Mouse (Mus musculus) CH12.LX (cell line): ENCODE measurements around the gene Pafah1b1. TPM values are rescaled to one million over a fixed set of nuclear protein-coding genes. Genes with fewer than 3 reads are reported as not detected.
A peak's percentile ranks its signal among the peaks of the same experiment; 100 is the strongest.

Experiments used
- DNase-seq: peaks from one replicate; pipeline ENCODE4 v3.0.0-alpha.2; 2013; ENCODE audit errors: extremely low read depth
- H3K27ac ChIP-seq: 2 replicates; pipeline ENCODE4 v1.5.1; 2012; ENCODE audit warnings: low read depth, mild to moderate bottlenecking, control low read depth, moderate library complexity; ENCODE audit not compliant: insufficient read depth
- H3K27me3 ChIP-seq: replicated peaks from 2 replicates; pipeline ENCODE3; 2012; ENCODE audit warnings: inconsistent platforms
- H3K36me3 ChIP-seq, 2 experiments: replicated peaks in 1 of 2; 2 replicates each; pipeline versions ENCODE3 to v1.6.1; 2012; ENCODE audit warnings: inconsistent platforms in 1 of 2, low read length in 1 of 2, mild to moderate bottlenecking in 1 of 2, mixed read lengths in 1 of 2, moderate library complexity in 1 of 2; ENCODE audit not compliant: control insufficient read depth in 1 of 2, insufficient read depth in 1 of 2
- H3K4me1 ChIP-seq, 2 experiments: 2 replicates each; pipeline ENCODE4 v1.6.1; 2012; ENCODE audit warnings: inconsistent platforms in 1 of 2, moderate library complexity in 1 of 2; ENCODE audit not compliant: insufficient read depth in 2 of 2, control insufficient read depth in 1 of 2
- H3K4me2 ChIP-seq: 2 replicates; pipeline ENCODE4 v1.6.1; 2012; ENCODE audit warnings: low read depth, mild to moderate bottlenecking, control low read depth; ENCODE audit not compliant: poor library complexity, insufficient read depth, severe bottlenecking
- H3K4me3 ChIP-seq, 3 experiments: fragments of 150-350 bp in 1 of 3; sonication (generic) in 1 of 3; replicated peaks in 1 of 3; 2 replicates each; pipeline versions ENCODE3 to v1.5.1; 2011 to 2012; ENCODE audit warnings: low read depth in 2 of 3, low read length in 2 of 3, mild to moderate bottlenecking in 2 of 3, moderate library complexity in 2 of 3, control low read depth in 1 of 3, improper control_type of control experiment in 1 of 3, inconsistent platforms in 1 of 3, mixed read lengths in 1 of 3; ENCODE audit not compliant: poor library complexity in 1 of 3
- H3K79me2 ChIP-seq: replicated peaks from 2 replicates; pipeline ENCODE4 v1.6.1; 2012; ENCODE audit warnings: mild to moderate bottlenecking, moderate library complexity; ENCODE audit not compliant: control insufficient read depth, poor library complexity, insufficient read depth, severe bottlenecking; ENCODE audit errors: extremely low read depth
- H3K9ac ChIP-seq: 2 replicates; pipeline ENCODE4 v1.6.1; 2012; ENCODE audit warnings: low read depth, mild to moderate bottlenecking, control low read depth, moderate library complexity; ENCODE audit not compliant: insufficient read depth
- H3K9me3 ChIP-seq: replicated peaks from 2 replicates; pipeline ENCODE3; 2012; ENCODE audit warnings: low read length, inconsistent platforms, mixed read lengths
- CHD2 ChIP-seq: IDR thresholded peaks from 2 replicates; pipeline ENCODE4 v1.6.1; 2011; ENCODE audit warnings: low read length, improper control_type of control experiment
- E2F4 ChIP-seq: IDR thresholded peaks from 2 replicates; pipeline ENCODE4 v1.6.1; 2011; ENCODE audit warnings: low read depth, low read length, improper control_type of control experiment; ENCODE audit not compliant: insufficient replicate concordance
- EP300 ChIP-seq: IDR thresholded peaks from 2 replicates; pipeline ENCODE4 v1.6.1; 2011; ENCODE audit warnings: low read length, improper control_type of control experiment
- IRF4 ChIP-seq: IDR thresholded peaks from 2 replicates; pipeline ENCODE4 v1.6.1; 2014; ENCODE audit warnings: low read depth, mild to moderate bottlenecking, inconsistent platforms, low read length, improper control_type of control experiment
- JUND ChIP-seq: conservative IDR thresholded peaks from 2 replicates; pipeline ENCODE4 v1.6.1; 2011; ENCODE audit warnings: low read depth, low read length, improper control_type of control experiment
- KAT2A ChIP-seq: IDR thresholded peaks from 2 replicates; pipeline ENCODE4 v1.6.1; 2012; ENCODE audit warnings: low read length, improper control_type of control experiment, inconsistent platforms; ENCODE audit not compliant: insufficient replicate concordance
- MAFK ChIP-seq: IDR thresholded peaks from 2 replicates; pipeline ENCODE4 v1.6.1; 2011; ENCODE audit warnings: low read length, improper control_type of control experiment; ENCODE audit not compliant: insufficient replicate concordance
- MAZ ChIP-seq: IDR thresholded peaks from 2 replicates; pipeline ENCODE4 v1.6.1; 2012; ENCODE audit warnings: low read depth, mild to moderate bottlenecking, inconsistent platforms, low read length, improper control_type of control experiment, moderate library complexity
- MXI1 ChIP-seq: IDR thresholded peaks from 2 replicates; pipeline ENCODE4 v1.6.1; 2011; ENCODE audit warnings: mild to moderate bottlenecking, low read depth, low read length, improper control_type of control experiment
- MYC ChIP-seq: IDR thresholded peaks from 2 replicates; pipeline ENCODE4 v1.6.1; 2011; ENCODE audit warnings: low read depth, mild to moderate bottlenecking, improper control_type of control experiment, low read length
- NELFE ChIP-seq: IDR thresholded peaks from 2 replicates; pipeline ENCODE4 v1.6.1; 2011; ENCODE audit warnings: low read depth, low read length, improper control_type of control experiment
- NRF1 ChIP-seq: IDR thresholded peaks from 2 replicates; pipeline ENCODE4 v1.6.1; 2014; ENCODE audit warnings: low read depth, mild to moderate bottlenecking, inconsistent platforms, low read length, improper control_type of control experiment, moderate library complexity
- POLR2A ChIP-seq: IDR thresholded peaks from 2 replicates; pipeline ENCODE4 v1.6.1; 2011; ENCODE audit warnings: low read depth, mild to moderate bottlenecking, improper control_type of control experiment, low read length
- POLR2AphosphoS2 ChIP-seq: IDR thresholded peaks from 2 replicates; pipeline ENCODE4 v1.6.1; 2011; ENCODE audit warnings: low read depth, low read length, improper control_type of control experiment
- RAD21 ChIP-seq: IDR thresholded peaks from 2 replicates; pipeline ENCODE4 v1.6.1; 2011; ENCODE audit warnings: low read depth, mild to moderate bottlenecking, low read length, improper control_type of control experiment, moderate library complexity
- RCOR1 ChIP-seq: conservative IDR thresholded peaks from 2 replicates; pipeline ENCODE4 v1.6.1; 2012; ENCODE audit warnings: low read depth, mild to moderate bottlenecking, inconsistent platforms, low read length, improper control_type of control experiment
- SMC3 ChIP-seq: IDR thresholded peaks from 2 replicates; pipeline ENCODE4 v1.6.1; 2011; ENCODE audit warnings: low read depth, low read length, improper control_type of control experiment
- TBP ChIP-seq: conservative IDR thresholded peaks from 2 replicates; pipeline ENCODE4 v1.6.1; 2011; ENCODE audit warnings: low read depth, low read length, improper control_type of control experiment
- TCF12 ChIP-seq: IDR thresholded peaks from 2 replicates; pipeline ENCODE4 v1.6.1; 2014; ENCODE audit warnings: low read depth, mild to moderate bottlenecking, inconsistent platforms, low read length, improper control_type of control experiment
- USF1 ChIP-seq: IDR thresholded peaks from 2 replicates; pipeline ENCODE4 v1.6.1; 2014; ENCODE audit warnings: low read depth, mild to moderate bottlenecking, inconsistent platforms, low read length, improper control_type of control experiment
- ZNF384 ChIP-seq: IDR thresholded peaks from 2 replicates; pipeline ENCODE4 v1.6.1; 2012; ENCODE audit warnings: low read depth, low read length, improper control_type of control experiment, inconsistent platforms
- dilution Hi-C: fragments of 300-500 bp; cut with MboI; formaldehyde crosslinking; loops from 2 replicates; pipeline ENCODE4 v1.14.3; 2020; ENCODE audit warnings: low sequenced_read_pairs; ENCODE audit not compliant: extremely low pct_unique_long_range_greater_than_20kb, extremely low pct_ligation_motif_present
- in situ Hi-C: fragments of 300-500 bp; cut with MboI; formaldehyde crosslinking; loops from 3 replicates; pipeline ENCODE4 v1.14.3; 2019; ENCODE audit warnings: low sequenced_read_pairs, low pct_ligation_motif_present, low pct_unique_long_range_greater_than_20kb, mixed read lengths
- polyA plus RNA-seq: library from polyadenylated mRNA; unstranded; fragments of >175 nt; gene quantifications from 2 replicates; pipeline ENCODE4 v1.2.1, GENCODE M21; 2012; ENCODE audit warnings: low read depth; ENCODE audit not compliant: insufficient read length
- total RNA-seq, 2 experiments: library from RNA; depleted of rRNA; stranded (reverse); fragments of 300-350 nt in 1 of 2; fragments of >200 nt in 1 of 2; gene quantifications; 2 replicates each; pipeline ENCODE4 v1.2.3; 2012 to 2014

The Pafah1b1 gene
- total and polyA plus RNA-seq, 3 experiments, result 53.9 to 136 (median 107) TPM

- TF ChIP-seq CHD2 (no peak), E2F4 (no peak), POLR2A (no peak), USF1 (no peak), MAZ (peak; percentile 88), KAT2A (no peak), RCOR1 (no peak), MYC (0 out of 2 replicates have a peak, but pooled peaks have one; percentile 22), JUND (no peak)
Observed at GRCm38 (mm10) chr11:74634490-74635275, 89.8 kb downstream of the Pafah1b1 start (continued).

DNA sequence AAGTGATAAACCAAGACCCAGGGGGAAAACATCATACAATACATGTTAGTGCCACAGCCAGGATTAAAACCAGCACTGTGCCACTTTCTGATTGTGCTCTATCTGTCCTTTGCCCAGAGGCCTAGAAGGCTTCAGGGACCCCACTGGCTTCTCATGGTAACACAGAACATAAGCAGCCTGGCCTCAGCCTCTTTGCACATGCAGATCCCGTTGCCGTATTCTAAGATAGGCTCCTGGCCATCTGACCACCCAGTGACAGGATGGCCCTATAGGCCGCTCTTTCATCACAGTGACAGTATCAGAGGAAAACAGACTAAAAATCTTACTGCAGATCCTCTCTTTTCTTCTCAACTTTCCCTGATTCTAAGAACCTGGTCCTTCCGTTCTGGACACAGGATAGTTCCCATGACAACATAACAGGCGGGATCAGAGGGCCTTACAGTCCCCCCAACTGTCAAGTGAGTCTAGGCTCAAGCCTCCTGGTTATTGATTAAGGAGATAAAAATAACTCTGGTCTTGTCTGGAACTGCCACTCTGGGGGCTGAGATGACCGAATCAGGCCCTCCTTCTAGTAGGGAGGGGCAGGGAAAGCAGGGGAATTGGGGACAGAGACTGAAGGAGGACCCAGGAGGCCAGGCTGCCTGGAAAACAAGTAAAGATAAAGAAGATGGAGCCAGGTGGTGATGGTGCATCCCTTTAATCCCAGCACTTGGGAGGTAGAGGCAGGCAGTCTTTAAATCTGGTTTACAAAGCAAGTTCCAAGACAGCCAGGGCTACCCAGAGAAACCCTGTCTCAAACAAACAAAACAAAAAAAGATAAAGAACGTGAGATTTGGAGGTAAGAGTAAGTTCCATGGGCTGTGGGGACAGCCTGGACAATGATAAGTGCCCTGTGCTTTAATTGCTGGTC is 92.3 kb downstream of the Pafah1b1 start:
- TF ChIP-seq MAZ, result no peak
- Histone ChIP-seq H3K36me3 (no peaks in the 10 kb centered on the region), H3K4me3 (no peak overlapping the region), H3K9ac (no peak overlapping the region), H3K9me3 (peaks cover 2% of the 10 kb centered on the region), H3K4me2 (no peak overlapping the region), H3K27ac (no peak overlapping the region), H3K4me1 (no peaks in the 10 kb centered on the region), H3K27me3 (peaks cover 64% of the 10 kb centered on the region), H3K79me2 (no peaks in the 10 kb centered on the region)
- in situ Hi-C loops, result loop anchor here (25.0 kb wide), 1 partner anchor 530 kb away; the partner anchor contains the start of gene Hic1
- dilution Hi-C loops, result no loop called here
- no peak for DNase-seq

- in situ Hi-C loops, result loop anchor here (25.0 kb wide), 1 partner anchor 535 kb away; the partner anchor contains the start of gene Hic1
- peaks cover 2% of the 10 kb centered on the region for H3K9me3 ChIP-seq
- H3K36me3 ChIP-seq, result no peaks in the 10 kb centered on the region
- H3K27me3 ChIP-seq, result peaks cover 71% of the 10 kb centered on the region
- TF ChIP-seq RAD21, result no peak
- no peak for TF ChIP-seq TBP
- no peak for TF ChIP-seq MAFK
- no peak for TF ChIP-seq MXI1
- TF ChIP-seq EP300, result no peak
- no peak for TF ChIP-seq USF1
- TF ChIP-seq SMC3, result no peak
- TF ChIP-seq IRF4, result no peak
- TF ChIP-seq ZNF384, result no peak
- no peak for TF ChIP-seq RCOR1
- no peak for TF ChIP-seq POLR2AphosphoS2
- TF ChIP-seq TCF12, result no peak
- no peak for TF ChIP-seq CHD2
- TF ChIP-seq NRF1, result no peak
- no peak for TF ChIP-seq NELFE
- TF ChIP-seq E2F4, result no peak
- DNase-seq, result no peak
- H3K9ac ChIP-seq, result no peak overlapping the region
- no peak overlapping the region for H3K4me2 ChIP-seq
- H3K4me1 ChIP-seq, result no peaks in the 10 kb centered on the region
- dilution Hi-C loops, result no loop called here
- no peaks in the 10 kb centered on the region for H3K79me2 ChIP-seq
- H3K4me3 ChIP-seq, result no peak overlapping the region
- H3K27ac ChIP-seq, result no peak overlapping the region
Observed at GRCm38 (mm10) chr11:74627481-74627880, 97.0 kb downstream of the Pafah1b1 start.
